In the genomic region with DNA sequence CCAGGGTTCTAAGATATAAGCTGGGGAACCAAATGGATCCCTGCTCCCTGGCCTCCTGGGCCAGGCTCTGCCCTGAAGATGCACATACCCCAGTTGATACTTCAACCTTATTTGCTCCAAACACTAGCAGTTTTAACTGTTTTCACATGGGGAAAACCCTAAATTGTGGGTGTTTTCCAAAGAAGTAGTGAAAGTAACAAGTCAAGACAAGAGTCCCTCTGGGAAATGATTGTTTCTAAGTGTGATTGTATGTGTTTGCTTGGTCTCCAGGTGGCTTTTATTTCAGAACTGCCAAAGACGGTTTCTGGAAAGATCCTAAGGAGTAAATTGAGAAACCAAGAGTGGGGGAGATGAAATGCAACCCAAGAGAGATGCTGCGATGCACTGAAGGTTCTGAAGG, we compare ENCODE assay signal across 23 mouse cellular contexts. TPM values are rescaled to one million over a fixed set of nuclear protein-coding genes. Genes with fewer than 3 reads are reported as not detected.
DNase-seq lines count a peak whose midpoint lies in the region; ATAC-seq and TF ChIP-seq lines count a peak whose summit lies in the region.
"Had no signal": no experiment of that assay in that cellular context is flagged by ENCODE, and none has a peak within 500 bp of the region (broad histone marks: within the 10 kb centered on the region; RNA-seq: fewer than 3 reads in every experiment).

No protein-coding gene starts in this region.

- no peaks in the 10 kb centered on the region for H3K36me3 ChIP-seq in CH12.LX (replicated peaks in 1 of 2; ENCODE audit: control insufficient read depth in 1 of 2, insufficient read depth in 1 of 2, low read length in 1 of 2)
- H3K36me3 ChIP-seq in kidney, embryonic 15.5 days = no peaks in the 10 kb centered on the region
- H3K36me3 ChIP-seq: G1E had no signal

- no peak overlapping the region for H3K27ac ChIP-seq in CH12.LX (ENCODE audit: insufficient read depth, low read depth)
- no peak overlapping the region for H3K27ac ChIP-seq in kidney, embryonic 15.5 days

- H3K27me3 ChIP-seq in CH12.LX (replicated peaks) = no peaks in the 10 kb centered on the region
- no peaks in the 10 kb centered on the region for H3K27me3 ChIP-seq in kidney, embryonic 15.5 days
- H3K27me3 ChIP-seq: Patski had no signal

- H3K4me2 ChIP-seq in CH12.LX (ENCODE audit: insufficient read depth, low read depth, poor library complexity, severe bottlenecking) = no peak overlapping the region; the same call in 1 of the 2 replicates
- no peak overlapping the region for H3K4me2 ChIP-seq in kidney, embryonic 15.5 days

- dilution Hi-C loops in CH12.LX (cut with MboI; ENCODE audit: extremely low pct_ligation_motif_present, extremely low pct_unique_long_range_greater_than_20kb, low sequenced_read_pairs) = no loop called here

- peak; percentile 75 for TF ChIP-seq EP300 in CH12.LX (IDR thresholded peaks at IDR 0.05; ENCODE audit: low read length)

- H3K9me3 ChIP-seq in CH12.LX (replicated peaks; ENCODE audit: low read length) = no peaks in the 10 kb centered on the region
- no peaks in the 10 kb centered on the region for H3K9me3 ChIP-seq in kidney, embryonic 15.5 days (replicated peaks)
- H3K9me3 ChIP-seq: G1E had no signal

- no peak overlapping the region for H3K9ac ChIP-seq in CH12.LX (ENCODE audit: insufficient read depth, low read depth)
- no peak overlapping the region for H3K9ac ChIP-seq in kidney, embryonic 15.5 days

- TF ChIP-seq RAD21 in CH12.LX (IDR thresholded peaks at IDR 0.05; ENCODE audit: low read depth, low read length) = no peak

- no peak for TF ChIP-seq CTCF in CH12.LX (conservative IDR thresholded peaks at IDR 0.05 in 1 of 2, IDR thresholded peaks at IDR 0.05 in 1 of 2; ENCODE audit: low read depth in 2 of 2, low read length in 2 of 2)

- WGBS in kidney, embryonic 15.5 days = 63% methylated on average over 2 of the region's 2 CpGs

- H3K4me3 ChIP-seq in CH12.LX (replicated peaks in 1 of 3; ENCODE audit: low read depth in 2 of 3, low read length in 2 of 3, poor library complexity in 1 of 3) = no peak overlapping the region
- no peak overlapping the region for H3K4me3 ChIP-seq in kidney, embryonic 15.5 days (replicated peaks)

- TF ChIP-seq POLR2A in CH12.LX (IDR thresholded peaks at IDR 0.05; ENCODE audit: low read depth, low read length) = no peak

- peaks cover 13 to 48% of the 10 kb centered on the region in 2 experiments; a peak in 3 of 4 replicates for H3K4me1 ChIP-seq in CH12.LX (ENCODE audit: control insufficient read depth in 1 of 2, insufficient read depth in 2 of 2)
- no peaks in the 10 kb centered on the region for H3K4me1 ChIP-seq in kidney, embryonic 15.5 days

- peak; percentile 69 for DNase-seq in CH12.LX (ENCODE audit: extremely low read depth)
- DNase-seq: adrenal gland, adult 2 months; adrenal gland, adult 8-10 months; adrenal gland, postnatal 10 days; adrenal gland, postnatal 14 days; adrenal gland, postnatal 25 days; adrenal gland, postnatal 36 days; B cell, adult 2 months; cerebellum, adult 11 months; cerebellum, adult 11-12 months; cerebellum, adult 18-20 months; cerebellum, adult 2 months; cerebellum, adult 8-10 months had no signal

- in situ Hi-C loops in CH12.LX (cut with MboI; ENCODE audit: low pct_ligation_motif_present, low pct_unique_long_range_greater_than_20kb, low sequenced_read_pairs) = no loop called here

- H3K79me2 ChIP-seq in CH12.LX (replicated peaks; ENCODE audit: control insufficient read depth, extremely low read depth, insufficient read depth, poor library complexity, severe bottlenecking) = no peaks in the 10 kb centered on the region

- no peak for ATAC-seq in kidney, embryonic 15.5 days (replicated peaks; ENCODE audit: low FRiP score)
- ATAC-seq: activated CD4-positive, CD25-positive, alpha-beta regulatory T cell, adult 4 months; CD4-positive, CD25-positive, alpha-beta regulatory T cell, adult 4 months; Patski had no signal

TF ChIP-seq in CH12.LX, 34 proteins besides CTCF, POLR2A, EP300 and RAD21:
- TF ChIP-seq USF1 (IDR thresholded peaks at IDR 0.05; ENCODE audit: low read depth, low read length) (no peak), TCF12 (IDR thresholded peaks at IDR 0.05; ENCODE audit: low read depth, low read length) (peak; percentile 44; the same call in 1 of the 2 replicates), MEF2A (IDR thresholded peaks at IDR 0.05; ENCODE audit: borderline replicate concordance, low read depth, low read length) (peak; percentile 51; the same call in 1 of the 2 replicates), JUN (IDR thresholded peaks at IDR 0.05; ENCODE audit: insufficient read depth, low read depth, low read length) (no peak), ZNF384 (IDR thresholded peaks at IDR 0.05; ENCODE audit: low read depth, low read length) (no peak), GABPA (IDR thresholded peaks at IDR 0.05; ENCODE audit: insufficient replicate concordance, low read depth, low read length) (no peak), CHD1 (IDR thresholded peaks at IDR 0.05; ENCODE audit: low read depth, low read length) (no peak), CHD2 (IDR thresholded peaks at IDR 0.05; ENCODE audit: low read length) (no peak), ZMIZ1 (IDR thresholded peaks at IDR 0.05; ENCODE audit: low read depth, low read length) (no peak), MYC (IDR thresholded peaks at IDR 0.05; ENCODE audit: low read depth, low read length) (no peak), SMC3 (IDR thresholded peaks at IDR 0.05; ENCODE audit: low read depth, low read length) (no peak), MAZ (IDR thresholded peaks at IDR 0.05; ENCODE audit: low read depth, low read length) (no peak), MAX (IDR thresholded peaks at IDR 0.05; ENCODE audit: low read length) (no peak), POLR2AphosphoS2 (IDR thresholded peaks at IDR 0.05; ENCODE audit: low read depth, low read length) (no peak), TBP (conservative IDR thresholded peaks at IDR 0.05; ENCODE audit: low read depth, low read length) (no peak), SIN3A (IDR thresholded peaks at IDR 0.05; ENCODE audit: low read length) (no peak; the same call in 1 of the 2 replicates), E2F4 (IDR thresholded peaks at IDR 0.05; ENCODE audit: insufficient replicate concordance, low read depth, low read length) (no peak), NRF1 (IDR thresholded peaks at IDR 0.05; ENCODE audit: low read depth, low read length) (no peak), NELFE (IDR thresholded peaks at IDR 0.05; ENCODE audit: low read depth, low read length) (no peak), HCFC1 (IDR thresholded peaks at IDR 0.05; ENCODE audit: low read depth, low read length) (no peak), ELF1 (IDR thresholded peaks at IDR 0.05; ENCODE audit: low read depth, low read length) (no peak), IRF4 (IDR thresholded peaks at IDR 0.05; ENCODE audit: low read depth, low read length) (peak; percentile 63; the same call in 1 of the 2 replicates), UBTF (IDR thresholded peaks at IDR 0.05; ENCODE audit: low read depth, low read length) (no peak), ZC3H11A (IDR thresholded peaks at IDR 0.05; ENCODE audit: low read depth, low read length) (no peak), ETS1 (conservative IDR thresholded peaks at IDR 0.05; ENCODE audit: low read depth, low read length) (peak; percentile 37; the same call in 1 of the 2 replicates), JUND (conservative IDR thresholded peaks at IDR 0.05; ENCODE audit: low read depth, low read length) (no peak), BHLHE40 (IDR thresholded peaks at IDR 0.05; ENCODE audit: low read depth, low read length) (peak; percentile 40), KAT2A (IDR thresholded peaks at IDR 0.05; ENCODE audit: insufficient replicate concordance, low read length) (no peak), PAX5 (IDR thresholded peaks at IDR 0.05; ENCODE audit: low read length) (no peak), MXI1 (IDR thresholded peaks at IDR 0.05; ENCODE audit: low read depth, low read length) (no peak), USF2 (conservative IDR thresholded peaks at IDR 0.05; ENCODE audit: low read depth, low read length) (no peak), RCOR1 (conservative IDR thresholded peaks at IDR 0.05; ENCODE audit: low read depth, low read length) (no peak), MAFK (IDR thresholded peaks at IDR 0.05; ENCODE audit: insufficient replicate concordance, low read length) (no peak), ZKSCAN1 (IDR thresholded peaks at IDR 0.05; ENCODE audit: borderline replicate concordance, low read depth, low read length) (no peak)

RNA-seq across cellular contexts. Expression of a gene that starts 11.7 kb away (rescaled TPM):
- total RNA-seq in CH12.LX (2012; rRNA removed) (not detected in 2 replicates), CH12.LX (2014; rRNA removed) (not detected in 2 replicates)
- not detected in 2 replicates for polyA plus RNA-seq in CH12.LX (2012; ENCODE audit: insufficient read length, low read depth)
- 26.0 and 29.4 TPM in 2 replicates for polyA plus RNA-seq in kidney, embryonic 15.5 days (2015; fragmentation: Nextera tagmentation; extraction: Ambion mirVana)
- total RNA-seq: adrenal gland, adult 8-10 months; adrenal gland, postnatal 14 days; adrenal gland, postnatal 25 days; adrenal gland, postnatal 36 days; ES-E14; MEL had no signal
- polyA plus RNA-seq: adrenal gland, adult 2 months; brain, embryonic 14.5 days; C2C12; cerebellum, adult 2 months; G1E had no signal

RNA-seq across cellular contexts. Expression of a gene that starts 19.2 kb away (rescaled TPM):
- total RNA-seq in CH12.LX (2012; rRNA removed) = not detected in 2 replicates
- total RNA-seq in CH12.LX (2014; rRNA removed) = not detected in 2 replicates
- polyA plus RNA-seq in CH12.LX (2012; ENCODE audit: insufficient read length, low read depth) = 0.19 TPM in 1 of 2 replicates, not detected in the other
- 0.06 and 0.10 TPM in 2 replicates for polyA plus RNA-seq in kidney, embryonic 15.5 days (2015; fragmentation: Nextera tagmentation; extraction: Ambion mirVana)
- total RNA-seq: adrenal gland, adult 18-20 months; adrenal gland, adult 2 months; adrenal gland, postnatal 25 days; adrenal gland, postnatal 36 days; ES-E14; G1E had no signal
- polyA plus RNA-seq: activated CD4-positive, CD25-positive, alpha-beta regulatory T cell, adult 4 months; adrenal gland, adult 2 months; C2C12; CD4-positive, CD25-positive, alpha-beta regulatory T cell, adult 4 months; cerebellum, adult 2 months; G1E; Patski had no signal

RNA-seq across cellular contexts. Expression of a gene that starts 23.2 kb away (rescaled TPM):
- not detected in 2 replicates for total RNA-seq in CH12.LX (2012; rRNA removed)
- total RNA-seq in CH12.LX (2014; rRNA removed) = not detected in 2 replicates
- not detected in 2 replicates for polyA plus RNA-seq in CH12.LX (2012; ENCODE audit: insufficient read length, low read depth)
- polyA plus RNA-seq in kidney, embryonic 15.5 days (2015; fragmentation: Nextera tagmentation; extraction: Ambion mirVana) = 0.64 and 1.0 TPM in 2 replicates
- total RNA-seq: ES-E14, MEL had no signal
- polyA plus RNA-seq: activated CD4-positive, CD25-positive, alpha-beta regulatory T cell, adult 4 months; brain, embryonic 14.5 days; C2C12; CD4-positive, CD25-positive, alpha-beta regulatory T cell, adult 4 months; G1E had no signal

Comparison
In these comparisons a context has a peak if more than half of its experiments do, and no peak if none do; other contexts are left out.
1. RNA of a gene that starts 11.7 kb away (polyA plus RNA-seq): 26.0 to 29.4 TPM in kidney, embryonic 15.5 days; not detected in CH12.LX; every median in the first group is over 10 times any median in the second.